22 mouse cellular contexts compared by ENCODE assay signal in genomic region chr12:71848037-71848776, GRCm38 (mm10). TPM values are rescaled to one million over a fixed set of nuclear protein-coding genes. Genes with fewer than 3 reads are reported as not detected.
A peak's percentile ranks its signal among the peaks of the same experiment; 100 is the strongest.
DNase-seq lines count a peak whose midpoint lies in the region; ATAC-seq and TF ChIP-seq lines count a peak whose summit lies in the region.
"Had no signal": no experiment of that assay in that cellular context is flagged by ENCODE, and none has a peak within 500 bp of the region (broad histone marks: within the 10 kb centered on the region; RNA-seq: fewer than 3 reads in every experiment).

No protein-coding gene starts in this region.

- H3K27me3 ChIP-seq in heart, embryonic 13.5 days (replicated peaks), result no peaks in the 10 kb centered on the region
- H3K27me3 ChIP-seq: forebrain, embryonic 13.5 days; kidney, embryonic 15.5 days; limb, embryonic 13.5 days had no signal

- WGBS in heart, embryonic 13.5 days, result 37% methylated on average over 5 of the region's 5 CpGs

- DNase-seq in gastrocnemius, adult 2 months, result no peak
- no peak for DNase-seq in gastrocnemius, postnatal 25 days
- DNase-seq in heart, adult 9 months (ENCODE audit: low spot score in 2 of 2), result no peak
- DNase-seq in layer of hippocampus, adult 2 months (ENCODE audit: low spot score in 2 of 2), result no peak
- DNase-seq in layer of hippocampus, postnatal 36 days, result no peak
- DNase-seq: adrenal gland, postnatal 14 days; cerebellum, adult 11-12 months; cerebellum, adult 9-11 months; kidney, adult 18-20 months; kidney, postnatal 25 days; lung, embryonic 14.5 days; lung, postnatal 14 days; midbrain, embryonic 14.5 days; right cerebral cortex, postnatal 14 days; thymus, postnatal 4 days had no signal

- peak overlapping the region; percentile 57 for H3K9ac ChIP-seq in heart, embryonic 13.5 days
- H3K9ac ChIP-seq: forebrain, embryonic 13.5 days; kidney, embryonic 15.5 days; limb, embryonic 13.5 days; liver, embryonic 14.5 days; lung, embryonic 14.5 days had no signal

- H3K4me1 ChIP-seq in heart, embryonic 13.5 days, result peaks cover 66% of the 10 kb centered on the region

- H3K4me3 ChIP-seq in gastrocnemius, adult 2 months, result no peak overlapping the region
- H3K4me3 ChIP-seq in heart, embryonic 13.5 days, result no peak overlapping the region
- no peak overlapping the region for H3K4me3 ChIP-seq in layer of hippocampus, adult 2 months
- H3K4me3 ChIP-seq: forebrain, embryonic 13.5 days; kidney, embryonic 15.5 days; limb, embryonic 13.5 days had no signal

- intact Hi-C loops in gastrocnemius, adult 2 months (cut with DNase I), result no loop called here

- H3K9me3 ChIP-seq in heart, embryonic 13.5 days, result no peaks in the 10 kb centered on the region
- H3K9me3 ChIP-seq: forebrain, embryonic 13.5 days; kidney, embryonic 15.5 days; limb, embryonic 13.5 days had no signal

- H3K27ac ChIP-seq in gastrocnemius, adult 2 months, result 0 out of 2 replicates have a peak overlapping the region, but pooled peaks have one; percentile 20
- peak overlapping the region; percentile 63 for H3K27ac ChIP-seq in heart, embryonic 13.5 days (replicated peaks)
- 0 out of 2 replicates have a peak overlapping the region, but pooled peaks have one; percentile 11 for H3K27ac ChIP-seq in layer of hippocampus, adult 2 months
- H3K27ac ChIP-seq: forebrain, embryonic 13.5 days; kidney, embryonic 15.5 days; limb, embryonic 13.5 days; liver, embryonic 14.5 days had no signal

- H3K36me3 ChIP-seq in heart, embryonic 13.5 days, result peaks cover 12% of the 10 kb centered on the region; the same call in 1 of the 2 replicates
- H3K36me3 ChIP-seq: kidney, embryonic 15.5 days; limb, embryonic 13.5 days had no signal

- no peak for TF ChIP-seq CTCF in gastrocnemius, adult 2 months (IDR thresholded peaks at IDR 0.05)
- TF ChIP-seq CTCF in layer of hippocampus, adult 2 months (conservative IDR thresholded peaks at IDR 0.05), result no peak

- no peak for ATAC-seq in heart, embryonic 13.5 days (ENCODE audit: extremely low read depth, insufficient number of reproducible peaks, low FRiP score, low TSS enrichment)
- ATAC-seq: CD4-positive, CD25-positive, alpha-beta regulatory T cell, adult 4 months; forebrain, embryonic 13.5 days; hindbrain, embryonic 16.5 days had no signal

- H3K4me2 ChIP-seq in heart, embryonic 13.5 days, result peak overlapping the region; percentile 25
- H3K4me2 ChIP-seq: forebrain, embryonic 13.5 days; kidney, embryonic 15.5 days; limb, embryonic 13.5 days; lung, embryonic 14.5 days had no signal

RNA-seq across cellular contexts. Expression of gene Daam1, which starts 17.3 kb away (rescaled TPM):
- total RNA-seq in gastrocnemius, adult 2 months (2021), result 10 to 100 TPM in 1 of 2 experiments, 1 to 10 TPM in 1; 8.0 to 12.8 TPM
- total RNA-seq in gastrocnemius, postnatal 25 days (2021), result 10 to 100 TPM; 10.4 to 13.8 TPM
- 18.5 and 18.6 TPM in 2 replicates for polyA plus RNA-seq in heart, embryonic 13.5 days (2015; fragmentation: Nextera tagmentation; extraction: Ambion mirVana)
- total RNA-seq in layer of hippocampus, adult 2 months (2021), result 10 to 100 TPM; 64.9 to 69.3 TPM
- 10 to 100 TPM; 66.6 to 71.9 TPM for total RNA-seq in layer of hippocampus, postnatal 36 days (2021)

Comparison
In these comparisons a context has a peak if more than half of its experiments do, and no peak if none do; other contexts are left out.
1. H3K27ac ChIP-seq: peak in every context shown above with its lines; median percentile 63 in heart, embryonic 13.5 days; 20 in gastrocnemius, adult 2 months; 11 in layer of hippocampus, adult 2 months.
2. RNA of gene Daam1, which starts 17.3 kb away (total RNA-seq): 66.6 to 71.9 TPM in layer of hippocampus, postnatal 36 days and 64.9 to 69.3 TPM in layer of hippocampus, adult 2 months; 10.4 to 13.8 TPM in gastrocnemius, postnatal 25 days and 8.0 to 12.8 TPM in gastrocnemius, adult 2 months; every median in the first group is over 4 times any median in the second.